Mouse (Mus musculus): ENCODE data around the gene Aip. TPM values are rescaled to one million over a fixed set of nuclear protein-coding genes. Genes with fewer than 3 reads are reported as not detected.
"Not testable (repeated sequence)": the region's sequence is repeated elsewhere in the genome, so short reads cannot be mapped to it uniquely, and the experiment has no call there.

The Aip gene
- polyA plus RNA-seq, 1 experiment from 2014 or later, result 94.5 TPM

DNA sequence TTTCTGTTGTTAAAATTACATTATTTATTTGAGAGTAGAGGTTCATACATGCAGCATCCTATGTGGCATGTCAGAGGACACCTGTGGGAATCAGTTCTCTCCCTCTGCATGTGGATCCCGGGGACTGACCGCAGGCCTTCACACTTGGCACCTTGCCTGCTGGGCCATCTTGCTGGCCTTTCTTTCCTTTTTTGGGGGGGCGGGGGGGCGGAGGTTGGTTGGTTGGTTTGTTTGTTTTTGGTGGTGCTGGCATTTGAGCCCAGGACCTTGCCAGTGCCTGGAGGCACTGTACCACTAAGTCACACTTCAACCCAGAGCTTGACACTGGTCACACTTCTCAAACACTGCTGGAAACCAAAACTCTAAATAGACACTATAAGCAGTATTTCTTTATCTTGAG, 8.7 kb upstream of the Aip start:
- Histone ChIP-seq H3K9me3 (ENCODE audit: low read depth, low read length) (no peaks in the 10 kb centered on the region), H3K9ac (no peak overlapping the region), H3K27ac (ENCODE audit: low read depth) (no peak overlapping the region), H3K4me3 (ENCODE audit: low read depth, low read length) (no peak overlapping the region), H3K4me2 (no peak overlapping the region), H3K36me3 (ENCODE audit: insufficient read depth) (peaks cover 31% of the 10 kb centered on the region), H3K27me3 (ENCODE audit: insufficient read depth, low read length) (no peaks in the 10 kb centered on the region), H3K4me1 (ENCODE audit: insufficient read depth) (no peaks in the 10 kb centered on the region)
- TF ChIP-seq CTCF (IDR thresholded peaks at IDR 0.05; ENCODE audit: low read depth), result no peak
- no peak for ATAC-seq (ENCODE audit: insufficient read depth)
- 63% methylated on average over 4 of the region's 4 CpGs for WGBS
- no peak for DNase-seq

DNA sequence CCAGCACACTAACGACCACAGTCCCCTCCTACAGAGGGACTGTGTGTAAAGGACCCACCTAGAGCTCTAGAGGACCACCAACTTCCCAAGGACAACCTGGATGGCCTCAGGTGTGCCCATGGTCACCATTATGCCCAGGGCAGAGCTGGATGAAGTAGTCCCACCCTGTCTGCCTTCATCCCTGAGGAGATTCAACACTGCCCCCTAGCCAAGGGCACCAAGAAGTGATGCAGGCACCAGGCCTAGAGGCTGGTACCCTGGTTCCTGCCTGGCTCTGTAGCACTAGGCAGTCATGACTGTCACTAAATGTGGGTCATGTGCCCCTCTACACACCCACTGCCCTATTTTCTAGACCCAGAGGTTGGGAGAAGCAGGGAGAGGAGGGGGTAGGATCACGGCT, 6.1 kb upstream of the Aip start:
- ATAC-seq (ENCODE audit: insufficient read depth) (no peak), DNase-seq (no peak)
- Histone ChIP-seq H3K36me3 (ENCODE audit: insufficient read depth) (peaks cover 45% of the 10 kb centered on the region), H3K9me3 (ENCODE audit: low read depth, low read length) (no peaks in the 10 kb centered on the region), H3K27ac (ENCODE audit: low read depth) (no peak overlapping the region), H3K4me3 (ENCODE audit: low read depth, low read length) (no peak overlapping the region), H3K4me2 (no peak overlapping the region), H3K4me1 (ENCODE audit: insufficient read depth) (peaks cover 3% of the 10 kb centered on the region), H3K9ac (no peak overlapping the region), H3K27me3 (ENCODE audit: insufficient read depth, low read length) (no peaks in the 10 kb centered on the region)
- WGBS, result 73% methylated on average over 2 of the region's 2 CpGs
- TF ChIP-seq CTCF (IDR thresholded peaks at IDR 0.05; ENCODE audit: low read depth), result no peak

DNA sequence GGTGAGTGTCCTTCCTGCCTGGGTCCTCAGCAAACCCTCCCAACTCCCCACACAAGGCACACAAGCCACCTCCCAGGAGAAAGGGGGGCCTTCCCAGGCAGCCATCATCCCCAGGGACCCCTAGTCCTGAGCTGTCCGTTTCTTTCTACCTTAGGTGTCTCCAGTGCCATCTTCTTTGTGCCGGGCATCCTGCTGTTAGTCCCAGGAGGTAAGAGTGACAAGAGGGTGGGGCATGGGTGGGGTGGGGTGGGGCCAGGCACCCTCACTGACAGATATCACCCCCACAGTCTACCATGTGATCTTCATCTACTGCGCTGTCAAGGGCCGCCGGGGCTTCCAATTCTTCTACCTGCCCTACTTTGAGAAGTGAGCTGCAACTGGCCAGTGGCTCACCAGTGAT, 5.4 kb upstream of the Aip start:
- Histone ChIP-seq H3K4me2 (no peak overlapping the region), H3K9ac (no peak overlapping the region), H3K36me3 (ENCODE audit: insufficient read depth) (peaks cover 45% of the 10 kb centered on the region), H3K27ac (ENCODE audit: low read depth) (no peak overlapping the region), H3K27me3 (ENCODE audit: insufficient read depth, low read length) (no peaks in the 10 kb centered on the region), H3K4me1 (ENCODE audit: insufficient read depth) (peaks cover 8% of the 10 kb centered on the region), H3K4me3 (ENCODE audit: low read depth, low read length) (no peak overlapping the region), H3K9me3 (ENCODE audit: low read depth, low read length) (no peaks in the 10 kb centered on the region)
- ATAC-seq (ENCODE audit: insufficient read depth) (no peak), DNase-seq (no peak)
- no peak for TF ChIP-seq CTCF (IDR thresholded peaks at IDR 0.05; ENCODE audit: low read depth)
- 78% methylated on average over 5 of the region's 5 CpGs for WGBS

DNA sequence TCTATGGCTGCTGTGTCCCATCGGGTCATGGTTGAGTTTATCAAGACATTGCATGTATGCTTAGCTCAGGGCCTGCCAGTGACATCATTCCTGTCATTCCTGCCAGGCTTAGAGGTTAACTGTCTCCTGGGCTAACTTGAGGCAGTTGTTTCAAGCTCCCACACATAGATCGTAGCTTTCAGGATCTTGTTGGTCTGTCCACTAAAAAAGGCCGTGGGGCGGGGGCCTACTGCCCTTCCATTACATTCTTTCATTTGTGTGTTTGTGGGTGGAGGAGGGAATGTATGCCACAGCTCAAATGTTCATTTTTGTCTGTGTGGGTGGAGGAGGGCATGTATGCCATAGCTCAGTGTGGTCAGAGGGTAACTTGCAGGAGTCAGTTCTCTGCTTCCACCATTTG, 4.4 kb upstream of the Aip start:
- Histone ChIP-seq H3K27me3 (ENCODE audit: insufficient read depth, low read length) (no peaks in the 10 kb centered on the region), H3K9ac (no peak overlapping the region), H3K4me2 (no peak overlapping the region), H3K4me3 (ENCODE audit: low read depth, low read length) (no peak overlapping the region), H3K4me1 (ENCODE audit: insufficient read depth) (peaks cover 8% of the 10 kb centered on the region), H3K9me3 (ENCODE audit: low read depth, low read length) (no peaks in the 10 kb centered on the region), H3K36me3 (ENCODE audit: insufficient read depth) (peaks cover 45% of the 10 kb centered on the region), H3K27ac (ENCODE audit: low read depth) (no peak overlapping the region)
- DNase-seq (no peak), ATAC-seq (ENCODE audit: insufficient read depth) (no peak)
- no peak for TF ChIP-seq CTCF (IDR thresholded peaks at IDR 0.05; ENCODE audit: low read depth)
- WGBS, result 84% methylated on average over 4 of the region's 4 CpGs

DNA sequence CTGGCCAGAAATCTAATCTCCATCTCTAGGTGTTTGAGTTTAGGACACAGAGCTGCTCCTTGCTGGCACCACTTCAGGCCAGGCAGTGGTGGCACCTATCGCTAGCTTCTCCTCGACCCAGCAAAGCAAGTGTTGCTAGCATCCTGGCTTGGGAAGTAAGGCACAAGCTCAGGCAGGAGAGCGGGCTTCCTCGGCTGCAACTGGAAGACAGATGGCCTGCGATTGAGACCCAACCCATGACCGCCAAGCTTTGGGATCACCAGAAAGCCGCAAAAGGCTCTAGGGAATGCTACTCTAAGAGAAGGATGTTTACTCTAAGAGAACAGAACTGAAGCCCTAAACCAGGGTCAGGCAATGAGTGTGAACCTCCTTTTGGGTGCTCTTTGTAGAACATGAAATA, 3.8 kb upstream of the Aip start:
- Histone ChIP-seq H3K9me3 (ENCODE audit: low read depth, low read length) (no peaks in the 10 kb centered on the region), H3K27ac (ENCODE audit: low read depth) (no peak overlapping the region), H3K4me1 (ENCODE audit: insufficient read depth) (peaks cover 10% of the 10 kb centered on the region), H3K9ac (no peak overlapping the region), H3K4me2 (no peak overlapping the region), H3K4me3 (ENCODE audit: low read depth, low read length) (no peak overlapping the region), H3K36me3 (ENCODE audit: insufficient read depth) (peaks cover 45% of the 10 kb centered on the region), H3K27me3 (ENCODE audit: insufficient read depth, low read length) (no peaks in the 10 kb centered on the region)
- no peak for DNase-seq
- ATAC-seq (ENCODE audit: insufficient read depth), result no peak
- TF ChIP-seq CTCF (IDR thresholded peaks at IDR 0.05; ENCODE audit: low read depth), result no peak
- WGBS, result 91% methylated on average over 7 of the region's 7 CpGs

DNA sequence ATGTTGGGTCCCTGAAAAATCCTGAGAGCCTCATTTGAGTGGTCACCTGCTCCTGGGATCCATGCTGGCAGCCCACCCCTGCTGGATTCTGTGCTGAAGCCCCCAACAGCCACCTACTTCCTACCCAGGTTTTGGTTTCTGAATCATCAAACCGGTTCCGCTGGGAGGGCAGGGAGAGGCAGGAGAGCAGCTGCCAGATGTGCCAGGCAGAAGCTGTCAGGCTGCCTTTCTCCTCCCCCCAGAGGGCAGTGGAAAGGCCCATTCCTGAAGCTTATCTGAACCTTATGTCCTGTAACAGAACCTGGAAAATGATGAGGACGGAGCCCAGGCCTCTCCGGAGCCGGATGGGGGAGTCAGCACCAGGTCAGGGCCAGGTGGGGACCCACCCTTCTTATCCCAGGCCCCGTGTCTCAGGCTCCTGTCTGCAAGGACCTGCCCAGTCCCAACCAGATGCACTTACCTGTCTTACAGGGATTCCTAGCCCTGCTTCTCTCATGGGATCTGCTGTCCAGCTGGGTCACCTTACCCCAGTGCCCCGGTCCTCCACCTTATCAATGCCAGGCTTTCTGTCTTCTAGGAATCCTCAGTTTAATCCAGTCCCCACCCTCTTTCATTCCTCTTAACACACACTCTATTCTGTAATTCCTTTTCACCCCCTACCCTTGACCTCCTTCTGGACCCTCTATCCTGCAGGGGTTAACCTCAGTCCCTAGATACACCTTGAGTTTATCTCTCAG, 1.3 kb upstream of the Aip start:
- Histone ChIP-seq H3K27ac (ENCODE audit: low read depth) (no peak overlapping the region), H3K4me1 (ENCODE audit: insufficient read depth) (peaks cover 10% of the 10 kb centered on the region), H3K9me3 (ENCODE audit: low read depth, low read length) (no peaks in the 10 kb centered on the region), H3K9ac (peak overlapping the region; percentile 89), H3K4me3 (ENCODE audit: low read depth, low read length) (peak overlapping the region; percentile 89), H3K27me3 (ENCODE audit: insufficient read depth, low read length) (no peaks in the 10 kb centered on the region), H3K4me2 (peak overlapping the region; percentile 90), H3K36me3 (ENCODE audit: insufficient read depth) (peaks cover 30% of the 10 kb centered on the region)
- DNase-seq (no peak), ATAC-seq (ENCODE audit: insufficient read depth) (no peak)
- WGBS, result 58% methylated on average over 7 of the region's 7 CpGs
- TF ChIP-seq CTCF (IDR thresholded peaks at IDR 0.05; ENCODE audit: low read depth), result no peak

DNA sequence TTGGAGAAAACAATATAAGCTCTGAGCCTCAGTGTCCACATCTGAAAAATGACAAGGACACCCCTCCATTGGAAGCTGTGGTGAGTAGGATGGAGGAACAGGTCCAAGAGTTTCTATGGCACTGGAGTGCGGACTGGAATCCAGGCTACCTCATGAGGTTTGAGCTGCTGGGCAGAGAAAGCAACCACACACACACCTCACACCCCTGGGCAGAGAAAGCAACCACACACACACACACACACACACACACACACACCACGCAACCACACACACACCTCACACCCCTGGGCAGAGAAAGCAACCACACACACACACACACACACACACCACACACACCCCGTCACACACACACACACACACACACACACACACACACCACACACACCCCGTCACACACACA, 390 bp downstream of the Aip start:
- peaks cover 17% of the 10 kb centered on the region for H3K36me3 ChIP-seq (ENCODE audit: insufficient read depth)
- 20% methylated on average over 4 of the region's 4 CpGs for WGBS
- H3K27ac ChIP-seq (ENCODE audit: low read depth), result peak overlapping the region; percentile 30; the same call in 1 of the 2 replicates
- peaks cover 12% of the 10 kb centered on the region for H3K4me1 ChIP-seq (ENCODE audit: insufficient read depth)
- H3K9ac ChIP-seq, result peak overlapping the region; percentile 89
- DNase-seq (peak; percentile 26), ATAC-seq (ENCODE audit: insufficient read depth) (peak; percentile 26)
- H3K9me3 ChIP-seq (ENCODE audit: low read depth, low read length); H3K27me3 ChIP-seq (ENCODE audit: insufficient read depth, low read length): not testable (repeated sequence)
- peak overlapping the region; percentile 55 for H3K4me2 ChIP-seq
- H3K4me3 ChIP-seq (ENCODE audit: low read depth, low read length), result peak overlapping the region; percentile 89

Data from lung, embryonic 14.5 days (tissue).